Mouse (Mus musculus): ENCODE measurements around the gene Pqlc2.

Pqlc2 gene

GRCm38 (mm10) chr4:139310171-139310898, at the start of gene Pqlc2, which contains the start of gene Akr7a5:
TSS of gene Pqlc2 (minus strand) at chr4:139310708.
TSS of gene Akr7a5 (plus strand) at chr4:139310744.
- peak; percentile 95 for DNase-seq (ENCODE audit: low read depth, low spot score)

GRCm38 (mm10) chr4:139357211-139357610, 46.7 kb upstream of the Pqlc2 start:
- no peak for DNase-seq (ENCODE audit: low read depth, low spot score)

- no peak for DNase-seq (ENCODE audit: low read depth, low spot score)
Measured at GRCm38 (mm10) chr4:139352832-139353231, 42.3 kb upstream of the Pqlc2 start.

- DNase-seq (ENCODE audit: low read depth, low spot score): peak; percentile 91
Measured at GRCm38 (mm10) chr4:139351931-139352711, 41.6 kb upstream of the Pqlc2 start, which contains the start of the genes Mrto4, Emc1 and Ubr4. TSS of gene Mrto4 (minus strand) at chr4:139352576. TSS of gene Emc1 (plus strand) at chr4:139352587. TSS of gene Ubr4 (plus strand) at chr4:139352609.

- DNase-seq (ENCODE audit: low read depth, low spot score): no peak
Measured at GRCm38 (mm10) chr4:139345416-139346019, 35.0 kb upstream of the Pqlc2 start.

- DNase-seq (ENCODE audit: low read depth, low spot score): no peak
Measured at GRCm38 (mm10) chr4:139343718-139344117, 33.2 kb upstream of the Pqlc2 start.

GRCm38 (mm10) chr4:139341556-139342233, 31.2 kb upstream of the Pqlc2 start:
- no peak for DNase-seq (ENCODE audit: low read depth, low spot score)

GRCm38 (mm10) chr4:139340835-139341234, 30.3 kb upstream of the Pqlc2 start:
- DNase-seq (ENCODE audit: low read depth, low spot score): no peak

- no peak for DNase-seq (ENCODE audit: low read depth, low spot score)
Measured at GRCm38 (mm10) chr4:139338145-139338544, 27.6 kb upstream of the Pqlc2 start.

- peak; percentile 91 for DNase-seq (ENCODE audit: low read depth, low spot score)
Measured at GRCm38 (mm10) chr4:139336822-139337483, 26.4 kb upstream of the Pqlc2 start.

GRCm38 (mm10) chr4:139335507-139335906, 25.0 kb upstream of the Pqlc2 start:
- no peak for DNase-seq (ENCODE audit: low read depth, low spot score)

- no peak for DNase-seq (ENCODE audit: low read depth, low spot score)
Measured at GRCm38 (mm10) chr4:139334631-139335295, 24.3 kb upstream of the Pqlc2 start.

GRCm38 (mm10) chr4:139330605-139331004, 20.1 kb upstream of the Pqlc2 start:
- DNase-seq (ENCODE audit: low read depth, low spot score): peak; percentile 75

GRCm38 (mm10) chr4:139319740-139320139, 9.2 kb upstream of the Pqlc2 start:
- no peak for DNase-seq (ENCODE audit: low read depth, low spot score)

- DNase-seq (ENCODE audit: low read depth, low spot score): peak; percentile 85
Measured at GRCm38 (mm10) chr4:139318449-139318848, 7.9 kb upstream of the Pqlc2 start.

- peak; percentile 75 for DNase-seq (ENCODE audit: low read depth, low spot score)
Measured at GRCm38 (mm10) chr4:139312632-139313031, 2.1 kb upstream of the Pqlc2 start.

GRCm38 (mm10) chr4:139311707-139312106, 1.2 kb upstream of the Pqlc2 start:
- DNase-seq (ENCODE audit: low read depth, low spot score): peak; percentile 71

- DNase-seq (ENCODE audit: low read depth, low spot score): peak; percentile 55
Measured at GRCm38 (mm10) chr4:139310899-139311701, 592 bp upstream of the Pqlc2 start.

GRCm38 (mm10) chr4:139309651-139310050, 857 bp downstream of the Pqlc2 start:
- peak; percentile 74 for DNase-seq (ENCODE audit: low read depth, low spot score)

GRCm38 (mm10) chr4:139307916-139308315, 2.6 kb downstream of the Pqlc2 start:
- DNase-seq (ENCODE audit: low read depth, low spot score): peak; percentile 76

Measured in A20 (cell line).